Mouse (Mus musculus) MEL (cell line): ENCODE results near the gene Med16.

ENCODE experiments used
- CHD1 ChIP-seq: IDR thresholded peaks from 2 replicates; pipeline ENCODE4 v1.6.1; 2012; ENCODE audit warnings: low read depth, mild to moderate bottlenecking, inconsistent platforms, low read length, improper control_type of control experiment
- CTCF ChIP-seq, 3 experiments: IDR thresholded peaks in 2 of 3; conservative IDR thresholded peaks in 1 of 3; 2 replicates each; pipeline ENCODE4 v1.5.1; 2011 to 2012; ENCODE audit warnings: low read length in 3 of 3, low read depth in 2 of 3, mild to moderate bottlenecking in 2 of 3, improper control_type of control experiment in 1 of 3, inconsistent platforms in 1 of 3, mixed read lengths in 1 of 3, moderate library complexity in 1 of 3; ENCODE audit not compliant: control insufficient read depth in 1 of 3, insufficient read depth in 1 of 3, poor library complexity in 1 of 3, severe bottlenecking in 1 of 3
- KAT2A ChIP-seq: conservative IDR thresholded peaks from 2 replicates; pipeline ENCODE4 v1.6.1; 2012; ENCODE audit warnings: low read depth, low read length, improper control_type of control experiment, inconsistent platforms
- MAFK ChIP-seq: IDR thresholded peaks from 2 replicates; pipeline ENCODE4 v1.6.1; 2011; ENCODE audit warnings: low read depth, mild to moderate bottlenecking, low read length, improper control_type of control experiment, borderline replicate concordance
- MEF2A ChIP-seq: IDR thresholded peaks from 2 replicates; pipeline ENCODE4 v1.6.1; 2014; ENCODE audit warnings: low read depth, mild to moderate bottlenecking, inconsistent platforms, low read length, improper control_type of control experiment; ENCODE audit not compliant: poor library complexity, insufficient replicate concordance, severe bottlenecking; ENCODE audit errors: extremely low read depth
- MYC ChIP-seq: IDR thresholded peaks from 2 replicates; pipeline ENCODE4 v1.6.1; 2011; ENCODE audit warnings: low read depth, mild to moderate bottlenecking, low read length, improper control_type of control experiment, moderate library complexity
- POLR2AphosphoS2 ChIP-seq: IDR thresholded peaks from 2 replicates; pipeline ENCODE4 v1.6.1; 2011; ENCODE audit warnings: low read length, improper control_type of control experiment
- SIN3A ChIP-seq: IDR thresholded peaks from 2 replicates; pipeline ENCODE4 v1.6.1; 2012; ENCODE audit warnings: low read length, improper control_type of control experiment, inconsistent platforms
- ZC3H11A ChIP-seq: IDR thresholded peaks from 2 replicates; pipeline ENCODE4 v1.6.1; 2012; ENCODE audit warnings: low read depth, mild to moderate bottlenecking, inconsistent platforms, low read length, improper control_type of control experiment
- ZKSCAN1 ChIP-seq: IDR thresholded peaks from 2 replicates; pipeline ENCODE4 v1.6.1; 2012; ENCODE audit warnings: low read depth, mild to moderate bottlenecking, inconsistent platforms, low read length, improper control_type of control experiment, moderate library complexity

DNA sequence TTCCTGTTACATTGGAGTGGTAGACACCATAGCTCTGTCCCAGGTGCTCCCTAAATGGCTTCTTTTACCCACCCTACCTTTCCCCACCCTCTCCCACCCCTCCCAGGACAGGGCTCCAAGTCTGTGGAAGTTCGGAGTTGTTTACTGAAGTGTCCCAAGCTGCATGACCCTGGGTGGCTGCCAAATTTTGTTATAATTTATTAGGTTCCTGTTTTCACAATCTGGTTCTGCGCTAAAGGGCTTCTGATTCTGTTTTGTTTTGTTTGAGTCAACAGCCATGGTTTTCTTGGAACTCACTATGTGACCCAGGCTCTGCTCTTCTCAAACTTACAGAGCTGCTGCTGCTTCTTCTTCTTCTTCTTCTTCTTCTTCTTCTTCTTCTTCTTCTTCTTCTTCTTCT lies 19.3 kb downstream of the Med16 start:
- TF ChIP-seq CTCF (IDR thresholded peaks at IDR 0.05 in 2 of 3, conservative IDR thresholded peaks at IDR 0.05 in 1 of 3; ENCODE audit: control insufficient read depth in 1 of 3, insufficient read depth in 1 of 3, low read depth in 2 of 3, low read length in 3 of 3, poor library complexity in 1 of 3, severe bottlenecking in 1 of 3) (no peak), MYC (no peak), MEF2A (no peak), POLR2AphosphoS2 (no peak), SIN3A (no peak), ZKSCAN1 (no peak), KAT2A (no peak), ZC3H11A (no peak), MAFK (no peak), CHD1 (no peak)
